Mouse (Mus musculus) c-Kit-positive CD71-negative TER-119-negative erythroid progenitor cells, embryonic 14.5 days (primary cell): Measurements from ENCODE around the gene Hyls1.
"Not testable (repeated sequence)": the region's sequence is repeated elsewhere in the genome, so short reads cannot be mapped to it uniquely, and the experiment has no call there.

ENCODE experiments used
- DNase-seq: peaks from one replicate; pipeline ENCODE4 v3.0.0-alpha.2; 2013; ENCODE audit warnings: low read depth

Gene Hyls1

DNA sequence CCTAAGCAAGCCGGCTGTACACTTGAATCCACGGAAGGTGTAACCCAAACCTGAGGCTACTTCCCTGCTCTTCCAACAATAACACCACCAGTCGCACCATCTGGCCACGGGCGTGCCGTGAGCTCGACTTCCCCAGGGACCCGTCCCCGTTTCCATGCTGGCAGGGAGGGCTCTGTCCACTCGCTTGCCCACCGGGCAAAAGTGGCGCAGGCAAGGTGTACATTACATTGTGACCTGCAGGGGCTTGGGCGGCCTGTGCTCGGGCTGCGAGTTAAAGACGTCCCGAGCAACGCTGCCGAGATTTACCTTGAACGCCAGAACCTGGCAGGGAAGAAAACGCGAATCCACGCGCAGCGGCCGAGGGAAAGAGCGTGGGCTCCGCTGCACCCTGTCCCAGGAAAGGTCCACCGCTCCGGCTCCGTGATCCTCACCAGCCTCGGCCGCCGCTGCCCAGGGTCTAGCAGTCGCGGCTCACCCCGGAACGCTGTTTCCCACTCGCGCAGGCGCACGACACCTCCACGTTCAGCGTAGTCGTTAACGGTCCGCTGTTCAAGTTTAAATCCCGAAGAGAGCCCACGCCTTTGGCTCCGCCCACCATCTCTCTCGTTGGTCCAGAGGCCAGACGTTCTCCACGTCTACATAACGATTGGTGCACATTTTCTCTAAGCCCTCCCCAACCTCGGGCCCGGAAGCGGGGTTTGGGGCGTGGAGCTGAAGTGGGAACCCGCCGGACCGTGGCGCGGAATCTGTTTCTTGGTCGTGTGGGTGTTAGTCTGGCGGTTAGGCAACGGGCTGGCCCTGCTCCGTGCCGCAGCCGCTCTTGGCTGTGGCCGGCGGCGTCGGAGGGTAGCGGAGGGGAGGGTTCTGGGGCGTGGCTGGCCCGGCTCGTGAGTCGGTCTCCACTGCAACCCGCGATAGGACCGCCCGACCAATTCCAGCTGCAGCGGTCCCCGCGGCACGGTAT is at the start of gene Hyls1, which contains the start of gene Pate2:
Gene Hyls1 (minus strand): TSS at position 828 of the 964 bp plus-strand sequence.
Gene Pate2 (plus strand): TSS at position 714 of the 964 bp plus-strand sequence.
- DNase-seq, result peak; percentile 97

DNA sequence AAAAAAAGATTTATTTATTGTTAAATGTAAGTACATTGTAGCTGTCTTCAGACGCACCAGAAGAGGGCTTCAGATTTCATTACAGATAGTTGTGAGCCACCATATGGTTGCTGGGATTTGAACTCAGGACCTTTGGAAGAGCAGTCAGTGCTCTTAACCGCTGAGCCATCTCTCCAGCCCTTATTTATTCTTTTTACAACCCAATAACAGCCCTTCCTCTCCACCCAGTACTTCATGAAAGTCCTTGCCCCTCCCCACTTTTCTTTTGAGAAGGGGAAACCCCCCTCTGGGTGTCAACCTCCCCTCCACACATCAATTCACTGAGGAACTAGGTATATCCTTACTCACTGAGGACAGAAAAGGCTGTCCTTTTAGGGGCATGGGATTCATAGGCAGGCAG is 46.6 kb upstream of the Hyls1 start:
- DNase-seq, result not testable (repeated sequence)

DNA sequence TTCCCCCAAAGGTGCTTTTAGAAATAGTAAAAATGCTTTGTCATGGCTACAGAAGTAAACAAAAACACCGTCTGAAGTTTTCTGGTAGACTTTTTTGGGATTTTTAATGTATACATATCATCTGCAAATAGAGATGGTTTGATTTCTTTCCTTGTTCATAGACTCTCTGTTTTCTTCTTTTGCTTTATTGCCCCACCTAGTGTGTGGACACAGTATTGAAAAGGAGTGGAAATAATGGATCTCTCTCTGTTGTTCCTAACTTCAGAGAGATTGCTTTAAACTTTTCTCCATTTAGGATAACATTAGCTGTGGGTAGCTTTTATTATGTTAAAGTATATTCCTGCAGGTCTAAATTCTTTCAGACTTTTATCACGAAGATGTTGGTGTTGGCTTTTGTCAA is 43.8 kb upstream of the Hyls1 start:
- no peak for DNase-seq

DNA sequence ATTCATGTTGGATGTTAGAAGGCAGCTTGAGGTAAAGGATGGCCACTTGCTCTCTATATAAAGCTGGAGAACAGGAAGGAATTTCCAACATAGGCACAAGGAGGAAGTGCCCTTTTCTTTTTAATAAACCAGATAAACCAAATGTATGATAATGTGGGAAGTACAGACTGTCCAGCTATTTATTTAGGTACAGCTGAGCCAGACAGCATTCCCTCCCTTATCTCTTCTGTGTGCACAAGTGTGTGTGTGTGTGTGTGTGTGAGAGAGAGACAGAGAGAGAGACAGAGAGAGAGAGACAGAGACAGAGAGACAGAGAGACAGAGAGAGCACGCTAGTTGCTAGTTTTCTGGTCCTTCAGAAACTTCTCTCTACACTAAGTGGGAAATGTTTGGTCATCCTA is 41.6 kb upstream of the Hyls1 start, which contains the start of gene Pate4:
Gene Pate4 (minus strand): TSS at position 101 of the 400 bp plus-strand sequence.
- DNase-seq, result no peak

DNA sequence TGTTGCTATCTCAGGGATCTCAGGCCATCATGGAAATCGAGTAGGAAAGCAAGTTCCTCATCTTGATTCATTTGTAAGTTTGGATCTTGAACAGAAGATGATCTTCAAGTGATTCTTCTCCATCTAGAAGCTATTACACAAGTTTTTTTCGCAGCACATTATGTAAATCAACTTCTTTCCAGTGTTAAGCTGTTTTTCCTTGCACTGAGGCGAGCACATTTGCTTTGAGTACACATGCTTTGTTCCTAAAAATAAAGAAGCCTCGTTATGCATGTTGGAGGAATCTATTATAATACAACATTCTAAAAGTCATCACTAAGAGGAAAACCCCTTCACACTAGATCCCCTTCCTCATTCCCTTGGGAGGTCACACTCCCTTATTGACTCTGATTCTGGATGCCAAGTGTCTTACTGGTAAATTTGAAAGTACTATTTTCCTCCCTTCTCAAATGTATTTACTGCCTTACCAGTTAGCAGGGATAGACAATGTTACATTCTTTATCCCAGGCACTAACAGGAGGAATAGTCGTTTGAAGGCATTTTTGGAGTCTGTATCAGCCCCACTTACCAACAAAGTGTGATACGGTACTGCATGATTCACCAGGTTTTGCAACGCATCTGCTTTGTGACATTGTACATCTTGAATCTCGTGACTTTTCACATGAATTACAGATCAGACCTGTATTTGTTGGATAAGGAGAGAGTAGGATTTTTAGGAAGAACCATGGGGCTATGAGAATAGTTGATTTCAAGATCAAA is 37.6 kb upstream of the Hyls1 start:
- no peak for DNase-seq

DNA sequence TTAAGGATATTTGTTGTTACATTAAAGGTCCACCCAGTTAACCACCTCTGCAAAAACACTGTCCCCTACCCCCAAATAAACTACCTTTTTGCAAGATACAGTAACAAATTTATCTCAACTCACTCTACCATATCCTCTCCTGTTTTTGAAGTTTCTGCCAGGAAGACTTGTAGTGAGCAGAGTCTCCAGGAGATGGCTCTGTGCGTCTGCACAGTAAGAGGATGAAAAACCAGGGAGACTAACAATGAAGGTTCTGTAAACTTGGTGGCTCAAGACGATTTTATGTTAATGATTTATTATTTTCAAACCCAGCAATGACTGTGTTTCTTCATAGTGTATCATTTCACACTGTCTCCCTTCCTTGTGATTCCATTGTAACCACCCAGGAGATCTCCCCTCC is 22.7 kb upstream of the Hyls1 start:
- no peak for DNase-seq

DNA sequence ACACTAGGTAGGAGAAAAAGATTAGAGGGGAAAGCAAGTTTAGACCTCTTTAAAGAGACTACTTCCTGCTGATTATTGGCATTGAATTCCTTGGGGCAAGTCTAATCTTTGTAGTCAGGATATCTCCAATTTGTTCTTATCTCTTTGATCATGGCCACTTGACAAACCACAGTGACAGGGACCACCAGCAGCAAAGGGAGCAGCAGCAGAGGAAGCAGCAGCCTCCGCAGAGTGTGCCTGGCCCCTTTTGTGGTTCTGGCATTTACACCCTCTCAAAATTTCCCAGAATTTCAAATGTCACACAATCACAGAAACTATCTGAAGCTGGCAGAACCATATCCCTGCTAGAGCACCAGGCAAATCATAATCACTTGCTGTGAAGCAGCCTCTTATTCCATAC is 17.5 kb upstream of the Hyls1 start:
- no peak for DNase-seq

DNA sequence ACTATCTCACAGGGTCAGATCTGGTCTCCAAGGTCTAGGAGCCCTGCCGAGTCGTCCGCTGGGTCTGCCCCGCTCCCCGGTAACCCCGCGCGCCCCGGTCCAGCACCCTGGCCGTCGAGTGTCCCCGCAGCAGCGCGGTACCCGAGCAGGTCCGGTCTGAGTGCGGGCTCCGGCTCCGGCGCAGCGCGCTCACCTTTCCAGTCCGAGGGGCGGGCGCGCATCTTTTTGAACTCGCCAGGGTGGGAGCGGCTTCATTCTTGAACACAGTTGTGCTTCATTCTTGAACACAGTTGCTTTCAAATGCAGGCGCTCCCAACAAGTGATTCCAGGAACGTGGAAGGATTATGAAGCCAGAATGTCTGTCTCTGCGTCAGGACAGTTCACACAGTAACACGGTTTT is 4.2 kb upstream of the Hyls1 start:
- DNase-seq, result no peak

DNA sequence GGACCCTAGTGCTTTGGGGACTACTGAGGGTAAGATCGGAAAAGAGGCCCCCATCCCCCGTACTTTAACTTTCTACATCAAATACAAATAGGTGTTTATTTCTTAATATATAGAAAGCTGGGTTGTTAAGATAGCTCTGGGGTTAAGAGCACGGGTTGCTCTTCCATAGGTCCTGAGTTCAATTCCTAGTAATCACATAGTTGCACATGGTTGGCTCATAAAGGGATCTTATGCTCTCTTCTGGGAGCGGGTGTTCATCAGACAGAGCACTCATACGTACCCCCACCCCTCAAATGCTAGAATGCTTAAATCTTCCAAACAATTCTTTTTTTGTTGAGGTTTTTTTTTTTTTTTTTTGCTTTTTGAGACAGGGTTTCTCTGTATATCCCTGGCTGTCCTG is 465 bp upstream of the Hyls1 start:
- DNase-seq, result no peak

DNA sequence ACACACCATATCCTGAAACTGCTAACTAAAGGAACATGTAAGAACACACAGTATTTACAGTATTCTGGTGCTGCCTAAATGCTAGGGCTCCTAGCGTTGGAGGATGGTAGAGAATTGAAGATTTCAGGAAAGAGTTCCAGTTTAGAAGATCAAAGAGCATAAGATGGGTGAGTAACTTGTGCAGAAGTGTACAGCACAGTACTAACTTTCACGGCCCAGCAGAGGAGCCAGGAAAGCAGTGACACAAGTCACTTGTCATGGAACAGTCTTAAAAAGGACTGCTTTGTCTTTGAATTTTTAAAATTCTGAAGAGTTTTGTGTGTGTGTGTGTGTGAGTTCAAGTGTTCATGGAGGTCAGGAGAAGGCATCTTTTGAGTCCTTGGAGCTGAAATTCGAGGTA is 2.2 kb downstream of the Hyls1 start:
- no peak for DNase-seq

DNA sequence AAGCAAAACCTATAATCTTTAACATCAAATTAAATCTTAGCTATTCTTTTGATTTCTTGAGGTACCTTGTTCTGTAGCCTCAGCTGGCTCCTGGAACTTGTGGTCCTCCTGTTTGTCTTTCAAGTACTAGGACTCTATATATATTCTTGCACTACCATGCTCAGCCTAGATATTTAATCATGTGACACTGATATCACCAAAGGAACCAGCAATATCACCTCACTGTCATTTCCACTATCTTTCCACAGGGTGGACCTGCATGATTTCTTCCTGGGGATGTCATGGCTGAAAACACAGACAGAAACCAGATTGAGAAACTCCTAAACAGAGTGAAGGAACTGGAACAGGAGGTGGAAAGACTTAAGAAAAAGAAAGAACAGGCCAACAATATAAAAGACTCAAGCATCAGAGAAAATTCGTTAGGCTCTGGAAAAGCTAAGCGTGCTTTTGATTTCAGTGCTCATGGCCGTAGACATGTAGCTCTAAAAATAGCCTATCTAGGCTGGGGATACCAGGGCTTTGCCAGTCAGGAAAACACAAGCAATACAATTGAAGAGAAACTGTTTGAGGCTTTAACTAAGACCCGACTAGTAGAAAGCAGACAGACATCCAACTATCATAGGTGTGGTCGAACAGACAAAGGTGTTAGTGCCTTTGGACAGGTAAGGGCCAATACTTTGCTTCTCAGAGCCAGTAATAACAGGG is 5.5 kb downstream of the Hyls1 start:
- DNase-seq, result no peak

DNA sequence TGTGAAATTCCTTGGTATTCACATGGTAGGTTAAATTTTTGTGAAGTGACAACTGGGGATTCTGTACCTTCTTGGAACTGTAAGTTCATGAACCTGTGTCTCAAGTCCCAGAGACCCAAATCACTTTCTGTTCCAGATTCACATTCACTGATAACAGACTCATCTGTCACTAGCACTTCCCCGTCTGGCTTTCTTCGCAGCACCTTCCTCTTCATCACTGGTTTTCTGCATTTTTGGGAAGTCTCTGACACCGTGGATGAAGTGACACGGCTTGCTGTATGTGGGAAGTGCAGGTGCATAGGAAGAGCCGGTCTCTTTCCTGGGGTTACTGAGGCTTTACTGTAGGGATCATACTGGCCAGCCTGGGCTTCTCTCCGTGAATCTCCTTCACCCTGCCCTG is 8.6 kb downstream of the Hyls1 start:
- DNase-seq, result no peak

DNA sequence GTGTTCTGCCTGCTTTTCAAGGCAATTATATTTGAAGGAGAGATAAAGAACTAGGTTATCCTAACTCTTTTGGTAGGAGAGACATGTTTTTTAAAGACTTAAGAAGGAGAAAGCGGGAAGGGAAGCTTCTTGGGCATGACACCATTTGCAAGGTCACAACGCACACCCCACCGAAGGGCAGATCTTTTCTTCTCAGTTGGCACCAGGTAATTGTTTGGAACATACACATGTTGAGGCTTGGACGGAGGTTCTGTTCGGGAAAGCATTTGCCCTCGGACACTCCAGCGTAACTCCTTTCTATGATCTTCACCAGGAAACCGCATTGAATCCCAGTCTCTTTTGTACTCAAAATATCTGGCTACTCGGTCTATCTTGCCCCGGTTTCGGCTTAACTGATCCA is 9.1 kb downstream of the Hyls1 start:
- no peak for DNase-seq

DNA sequence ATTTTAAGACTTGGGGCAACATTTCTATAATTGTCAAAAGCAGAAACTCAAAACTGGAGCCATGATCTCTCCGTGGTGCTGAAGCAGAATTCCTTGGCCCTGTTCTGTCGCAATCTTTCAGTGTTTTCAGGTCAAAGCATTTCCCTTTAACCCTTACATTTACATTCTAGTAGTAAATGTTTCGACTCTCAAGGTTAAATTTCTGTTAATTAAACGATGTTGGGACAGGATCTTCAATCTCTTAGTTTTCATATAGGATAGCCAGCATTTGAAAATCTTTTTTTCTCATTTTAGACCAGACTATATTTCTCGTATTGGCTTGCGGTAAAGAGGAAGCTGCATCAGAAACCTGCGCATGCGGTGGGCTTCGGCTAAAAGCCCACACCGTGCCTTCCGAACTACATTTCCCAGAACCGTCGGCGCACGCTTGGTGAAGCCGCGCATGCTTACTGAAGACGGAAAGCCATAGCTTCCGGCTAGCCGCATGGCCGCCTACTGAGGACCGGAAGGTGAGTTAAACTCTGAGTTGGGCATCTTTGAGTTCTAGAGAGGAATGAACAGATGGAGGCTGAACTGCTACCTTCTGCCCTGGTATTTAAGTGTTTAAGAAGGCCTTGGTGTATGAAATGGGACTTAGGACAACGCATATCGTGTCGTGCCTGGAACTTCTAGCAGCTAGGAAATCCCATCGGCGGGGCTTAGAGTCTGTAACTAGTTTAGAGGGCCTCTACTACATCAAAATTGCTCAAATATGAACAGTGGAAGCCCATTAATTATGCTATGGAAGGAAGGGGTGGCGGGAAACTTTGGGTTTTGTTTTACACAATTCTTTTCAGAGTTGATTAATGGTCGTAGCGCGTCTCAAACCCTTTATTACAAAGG is 10.9 kb downstream of the Hyls1 start:
- peak; percentile 76 for DNase-seq

DNA sequence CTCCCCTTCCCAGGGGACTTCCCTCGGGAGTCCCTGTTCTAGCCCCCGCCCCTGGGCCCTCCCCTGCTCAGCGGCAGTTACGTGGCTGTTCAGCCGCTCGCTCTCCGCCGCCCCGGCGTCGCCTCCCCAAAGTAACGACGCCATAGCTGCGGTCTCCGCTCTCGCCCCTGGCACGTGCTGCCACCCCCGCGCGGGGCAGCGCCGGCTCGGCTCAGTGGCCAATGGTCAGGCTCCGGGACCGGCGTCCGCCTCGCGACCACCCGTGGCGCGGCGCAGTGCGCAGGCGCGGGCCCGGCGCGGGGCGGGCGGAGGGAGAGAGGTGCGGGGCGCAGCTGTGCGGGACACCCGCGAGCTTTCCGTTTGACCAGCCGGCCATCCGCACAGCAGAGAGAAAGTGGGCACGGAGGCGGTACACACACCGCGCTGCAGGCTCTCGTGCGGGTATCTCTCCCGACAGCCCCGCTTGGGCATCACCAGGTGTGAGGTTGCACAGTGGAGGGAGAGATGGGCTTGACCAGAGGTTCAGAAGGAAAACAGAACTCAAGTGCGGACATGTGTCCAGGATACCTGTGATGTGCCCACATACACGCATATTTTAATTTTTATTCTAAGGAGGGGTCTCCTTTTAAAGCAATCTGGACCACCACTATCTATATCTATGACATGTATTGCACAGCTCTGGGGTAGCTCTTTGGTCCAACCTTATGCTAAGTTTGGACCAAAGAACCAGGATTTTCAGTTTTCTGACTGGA is 11.8 kb downstream of the Hyls1 start, which contains the start of the genes Ddx25 and Pus3:
Gene Ddx25 (minus strand): TSS at position 272 of the 752 bp plus-strand sequence.
Gene Pus3 (plus strand): TSS at position 339 of the 752 bp plus-strand sequence.
- DNase-seq, result no peak

DNA sequence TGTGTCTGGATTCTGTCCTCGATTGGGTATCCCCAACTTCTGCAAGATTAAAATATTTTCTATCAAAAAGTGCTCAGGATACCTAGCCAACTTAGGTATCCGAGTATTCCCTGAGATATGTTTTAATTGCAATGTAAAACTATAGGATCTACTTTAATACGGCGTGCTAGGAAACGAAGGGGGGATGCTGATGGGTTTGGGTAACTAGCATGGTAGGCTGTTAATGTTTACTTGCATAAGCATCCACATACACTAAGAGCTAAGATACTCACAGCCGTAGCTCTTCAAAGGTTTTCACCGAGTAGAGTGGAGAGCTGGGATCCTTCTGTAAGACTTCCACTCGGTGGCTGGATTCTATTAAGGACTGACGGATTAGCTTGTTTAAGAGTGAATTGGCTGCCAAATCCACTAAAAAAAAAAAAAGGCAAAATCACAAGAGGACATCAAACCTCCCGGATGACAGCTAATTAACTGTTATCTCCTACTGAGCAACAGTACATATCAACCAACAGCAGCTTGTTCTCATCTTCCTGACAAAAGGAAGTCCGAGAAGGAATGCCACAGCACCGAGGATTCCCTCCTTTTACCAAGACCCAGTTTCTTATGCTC is 13.6 kb downstream of the Hyls1 start:
- no peak for DNase-seq

DNA sequence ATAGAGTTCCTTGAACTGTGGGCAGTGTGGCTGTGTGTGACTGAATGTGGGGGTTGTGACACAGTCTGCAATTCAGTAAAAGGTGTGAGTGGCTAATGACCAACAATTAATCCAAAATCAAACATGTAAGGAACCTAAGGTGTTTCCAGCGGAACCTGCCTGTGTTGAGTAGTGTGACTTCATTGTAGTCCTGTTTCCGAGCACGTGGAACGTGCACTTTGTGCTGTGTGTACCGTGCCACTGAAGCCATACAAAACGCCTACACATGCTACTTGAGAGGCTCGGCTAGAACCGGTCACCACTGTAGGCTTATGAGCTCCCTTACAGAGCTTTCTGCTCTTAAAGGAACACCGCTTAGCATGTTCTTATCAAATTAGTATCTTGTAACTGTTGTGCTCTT is 21.7 kb downstream of the Hyls1 start:
- DNase-seq, result no peak

DNA sequence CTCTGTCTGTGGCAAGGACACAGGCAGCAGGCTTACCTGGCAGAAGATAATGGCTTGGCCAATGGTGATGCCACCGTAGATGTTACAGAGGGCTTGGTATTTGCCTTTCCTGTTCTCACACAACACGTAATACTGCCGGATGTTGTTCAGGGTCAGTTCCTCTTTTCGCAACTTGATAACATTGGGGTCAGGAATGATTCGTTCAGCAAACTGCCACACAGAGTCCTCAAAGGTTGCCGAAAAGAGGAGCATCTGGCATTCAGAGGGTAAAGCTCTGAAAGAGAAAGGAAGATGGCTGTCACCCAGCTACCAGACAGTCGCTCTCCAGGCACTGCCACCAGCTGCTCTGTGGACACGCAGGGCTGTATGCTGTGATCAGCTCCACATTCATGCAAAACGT is 23.5 kb downstream of the Hyls1 start:
- peak; percentile 29 for DNase-seq

DNA sequence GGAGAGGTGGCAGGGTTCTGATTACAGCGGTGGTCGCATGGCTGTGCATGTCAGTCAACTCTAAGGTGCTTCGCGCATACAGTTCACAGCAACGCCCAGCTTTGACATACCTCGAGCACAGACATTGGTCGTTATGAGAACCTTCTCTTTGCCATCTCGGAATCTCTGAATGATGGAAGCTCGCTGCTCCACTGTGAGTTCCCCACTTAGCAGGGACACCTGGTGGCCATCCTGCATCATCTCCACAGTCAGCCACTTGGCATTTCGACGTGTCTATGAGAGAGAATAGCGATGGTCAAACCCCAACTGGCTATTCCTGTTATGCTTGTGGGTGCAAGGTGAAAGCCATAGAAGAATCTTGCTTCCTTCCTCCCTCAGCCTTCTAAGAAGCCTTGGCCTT is 24.5 kb downstream of the Hyls1 start:
- no peak for DNase-seq

DNA sequence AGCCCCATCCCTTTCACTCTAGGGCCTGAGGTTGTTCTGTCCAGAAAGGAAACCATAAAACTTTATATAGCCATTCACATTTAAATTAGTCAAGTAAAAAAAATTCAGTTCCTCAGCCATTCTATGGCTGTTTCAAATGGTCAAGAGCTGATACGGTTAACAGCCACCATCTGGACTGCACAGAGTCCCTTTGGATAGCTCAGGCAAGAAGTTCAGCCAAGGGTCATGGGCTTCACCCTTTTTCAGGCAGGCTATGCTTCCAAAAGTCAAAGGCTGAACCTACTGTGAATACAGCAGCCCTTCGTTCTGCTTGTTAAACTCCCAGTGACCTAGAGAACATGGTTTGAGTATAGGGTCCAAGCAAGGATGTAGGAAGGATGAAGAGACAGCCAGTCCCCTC is 25.5 kb downstream of the Hyls1 start:
- DNase-seq, result no peak
